Mouse (Mus musculus) frontal cortex, postnatal 14 days (tissue): ENCODE data around the gene Il12rb2.

Experiments used
- DNase-seq, 2 experiments: peaks; one replicate each; pipeline ENCODE4 v3.0.0; 2022; ENCODE audit warnings: low spot score in 2 of 2

The Il12rb2 gene

DNA sequence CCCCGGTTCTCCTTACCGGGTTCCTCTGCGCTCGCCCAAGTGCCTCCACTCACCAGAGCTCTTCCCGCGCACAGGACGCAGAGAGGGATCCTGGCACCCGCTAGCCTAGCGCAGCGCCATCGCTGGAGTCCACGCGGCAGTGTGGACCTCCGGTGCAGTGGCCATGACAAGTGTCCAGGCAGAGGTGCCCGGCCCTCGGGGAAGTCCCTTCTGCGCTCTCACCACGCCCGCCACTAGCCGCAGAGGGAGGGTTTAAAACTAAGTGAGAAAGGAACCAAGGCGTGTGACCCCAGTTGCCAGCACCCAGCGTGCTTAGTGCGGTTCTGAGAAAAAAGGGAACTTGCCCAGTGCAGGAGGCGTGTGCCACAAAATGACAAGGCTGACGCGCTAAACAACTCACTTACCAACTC, at the start of gene Il12rb2:
TSS of gene Il12rb2 (minus strand) at position 207 of the 410 bp plus-strand sequence.
- DNase-seq = no peak

DNA sequence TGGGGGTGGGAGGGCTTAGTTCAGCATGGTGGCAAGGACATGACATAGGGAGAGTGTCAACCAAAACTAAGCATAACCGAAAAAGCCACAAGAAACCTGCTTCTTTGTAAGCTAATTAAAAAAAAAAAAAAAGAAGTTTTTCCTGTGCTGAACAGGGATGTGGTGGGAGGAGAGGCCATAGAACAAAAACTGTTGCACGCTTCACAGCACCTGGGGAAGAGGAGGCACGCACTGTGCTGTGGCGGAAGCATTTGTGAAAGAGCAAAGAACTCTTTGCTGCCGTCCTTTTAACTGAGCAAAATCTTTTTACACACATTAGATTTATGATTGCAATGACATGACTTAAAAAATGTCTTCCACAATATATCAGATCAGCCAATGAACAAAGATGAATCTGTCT, 45.8 kb upstream of the Il12rb2 start:
- DNase-seq = no peak

DNA sequence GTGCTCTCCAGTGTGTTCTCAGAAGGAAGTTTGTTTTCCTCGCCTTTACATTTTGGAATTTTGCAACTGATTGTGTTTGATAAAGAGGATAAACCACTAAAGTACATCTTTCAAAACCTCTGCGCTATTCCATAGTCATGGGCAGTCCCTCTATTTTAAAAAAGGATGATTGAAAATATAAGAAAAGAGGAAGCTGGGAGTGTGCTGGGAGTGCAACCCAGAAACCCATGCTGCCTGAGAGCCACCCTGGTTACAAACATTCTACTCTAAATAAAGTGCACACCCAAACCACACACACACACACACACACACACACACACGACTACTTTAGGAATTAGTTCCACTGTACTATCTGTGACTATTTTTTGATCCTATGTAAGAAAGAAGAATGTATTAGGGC, 40.6 kb upstream of the Il12rb2 start:
- DNase-seq = no peak

DNA sequence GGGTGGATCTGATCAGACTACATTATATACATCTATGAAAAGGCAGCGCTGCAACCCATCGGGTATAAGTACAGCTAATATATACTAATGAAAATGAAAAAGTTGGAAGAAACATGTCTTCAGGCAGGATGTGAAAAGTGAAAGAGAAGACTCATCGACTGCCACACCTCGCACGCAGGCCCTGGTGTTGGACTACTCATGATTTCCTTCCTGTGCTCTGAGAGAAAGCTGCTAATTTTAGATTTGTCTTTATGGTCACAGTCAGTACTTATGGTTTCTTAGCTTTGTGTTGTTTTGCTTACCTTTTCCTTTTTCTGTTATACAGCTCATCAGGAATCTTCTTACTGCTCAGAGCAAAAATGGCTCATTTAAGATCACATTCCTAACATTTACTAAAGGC, 39.3 kb upstream of the Il12rb2 start:
- DNase-seq = no peak

DNA sequence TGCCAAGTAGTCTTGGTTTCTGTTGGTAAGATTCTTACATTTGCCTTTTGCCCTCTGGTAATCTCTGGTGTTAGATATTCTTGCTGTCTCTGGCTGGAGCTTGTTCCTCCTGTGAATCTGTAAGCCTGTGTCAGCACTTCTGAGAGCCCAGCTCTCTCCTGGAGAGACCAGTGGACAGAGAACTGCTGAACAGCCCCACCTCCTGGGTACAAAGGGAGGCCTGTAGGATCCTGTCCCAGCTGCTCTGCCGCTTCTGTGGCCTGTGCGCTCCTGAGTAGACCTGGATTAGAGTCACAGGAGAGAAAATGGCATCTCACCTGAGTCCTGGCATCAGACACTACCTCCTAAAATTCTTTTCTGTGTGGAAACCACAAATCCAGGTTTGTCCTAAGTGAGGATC, 37.4 kb upstream of the Il12rb2 start:
- DNase-seq = no peak

DNA sequence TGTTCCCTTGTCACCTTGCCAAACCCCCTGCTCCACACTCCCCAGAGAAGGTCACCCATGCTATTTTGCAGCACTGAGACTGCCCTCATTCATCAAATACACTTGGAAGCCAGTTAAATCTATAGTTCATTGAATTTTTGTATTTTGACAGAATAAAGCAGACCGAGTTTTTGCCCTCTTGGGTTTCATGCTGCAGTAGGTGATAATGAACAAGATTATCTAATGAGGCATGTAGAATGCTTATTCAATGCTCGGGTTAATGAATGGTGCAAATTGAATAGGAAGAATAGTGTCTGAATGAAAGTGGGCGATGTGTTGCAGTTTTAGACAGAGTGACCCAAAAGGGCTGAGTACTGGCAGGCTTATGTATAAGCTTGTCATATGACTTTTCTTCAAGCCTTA, 29.3 kb upstream of the Il12rb2 start:
- no peak for DNase-seq

DNA sequence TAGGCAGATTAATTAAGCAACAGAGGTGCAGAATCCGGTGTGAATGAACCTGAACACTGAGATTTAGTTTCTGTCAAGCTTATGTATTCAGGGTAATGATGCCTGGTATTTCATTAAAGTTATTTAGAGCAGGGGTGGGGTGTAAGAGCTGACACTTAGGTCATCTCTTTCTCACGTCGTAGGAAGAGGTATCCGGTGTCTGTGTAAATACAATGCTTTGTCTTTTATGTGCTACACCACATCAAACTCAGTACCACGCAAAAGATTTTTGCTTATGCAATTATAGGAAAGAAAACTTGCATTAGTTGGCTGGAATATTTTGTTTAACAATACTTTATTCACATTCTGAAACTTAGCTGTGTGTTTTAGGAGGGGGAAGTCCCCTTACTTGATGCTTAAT, 23.6 kb upstream of the Il12rb2 start:
- no peak for DNase-seq

DNA sequence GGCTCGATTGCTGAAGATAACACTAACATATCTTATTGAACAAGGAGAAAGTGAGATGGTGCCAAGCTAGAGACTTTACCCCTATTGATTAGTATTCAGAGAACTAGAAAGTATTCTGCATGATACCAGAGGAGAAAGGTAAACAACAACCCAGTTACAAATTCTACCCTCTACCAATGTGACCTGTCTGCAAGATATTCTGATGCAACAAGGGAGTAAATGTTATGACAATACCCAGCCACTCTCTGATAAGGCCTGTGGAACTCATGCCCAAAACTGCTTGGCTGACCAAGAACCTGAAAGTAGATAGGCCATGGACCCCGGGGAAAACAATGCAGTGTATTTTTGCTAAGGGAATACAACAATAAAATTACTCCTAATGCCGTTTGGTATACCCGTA, 10.2 kb downstream of the Il12rb2 start:
- DNase-seq = no peak

DNA sequence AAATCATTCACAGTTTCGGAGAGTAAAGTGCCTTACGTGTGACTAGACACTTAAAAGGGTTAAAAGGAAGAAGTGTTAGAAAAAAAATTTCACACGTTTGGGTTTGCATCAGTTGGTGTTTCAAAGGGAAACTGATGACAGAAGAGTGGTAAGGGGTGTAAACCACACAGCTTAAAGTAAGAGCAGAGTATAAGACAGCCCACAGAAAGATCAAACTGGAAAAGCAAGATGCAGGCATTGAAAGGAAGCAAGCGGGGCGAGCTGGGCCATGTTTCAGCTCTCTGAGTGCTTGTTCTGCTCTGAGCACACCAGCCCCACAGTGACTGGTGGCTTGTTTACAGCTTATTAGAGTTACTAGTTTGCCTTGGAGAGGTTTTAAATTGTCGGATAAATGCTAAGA, 27.9 kb downstream of the Il12rb2 start:
- DNase-seq = no peak

DNA sequence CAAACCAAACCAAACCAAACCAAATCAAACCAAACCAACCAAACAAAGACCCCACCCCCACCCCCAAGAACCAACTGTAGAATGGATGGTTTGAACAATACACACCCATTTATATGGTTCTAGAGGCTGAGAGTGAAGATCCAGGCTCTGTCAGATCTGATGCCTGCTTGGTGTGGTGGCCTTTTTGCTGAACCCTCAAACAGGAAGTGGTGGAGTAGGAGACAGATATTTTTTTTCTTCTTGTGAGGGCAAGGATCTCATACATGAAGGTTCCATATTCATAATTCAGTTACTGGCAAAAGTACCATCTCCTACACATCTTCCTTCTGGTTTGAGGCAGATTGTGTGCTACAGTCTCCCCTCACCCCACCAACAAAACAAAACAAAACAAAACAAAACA, 36.5 kb downstream of the Il12rb2 start:
- DNase-seq = no peak

DNA sequence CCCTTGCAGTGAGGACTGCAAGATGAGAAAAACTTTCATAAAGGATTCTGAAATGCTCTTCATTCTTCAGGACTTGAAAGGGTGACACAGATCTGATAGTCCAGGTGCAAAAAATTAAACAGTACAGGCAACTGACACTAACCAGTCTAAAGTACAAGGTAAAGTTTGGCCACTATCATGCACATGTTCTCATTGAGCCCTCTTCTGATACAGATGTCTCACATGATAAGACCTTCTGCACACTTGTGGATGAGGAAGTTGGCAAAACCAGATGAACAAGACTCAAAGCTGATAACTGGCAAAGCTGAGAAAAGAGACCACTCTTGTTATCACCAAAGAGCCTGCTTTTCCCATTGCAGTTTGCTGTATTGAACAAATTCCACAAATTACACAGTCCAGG, 38.0 kb downstream of the Il12rb2 start:
- DNase-seq = no peak

DNA sequence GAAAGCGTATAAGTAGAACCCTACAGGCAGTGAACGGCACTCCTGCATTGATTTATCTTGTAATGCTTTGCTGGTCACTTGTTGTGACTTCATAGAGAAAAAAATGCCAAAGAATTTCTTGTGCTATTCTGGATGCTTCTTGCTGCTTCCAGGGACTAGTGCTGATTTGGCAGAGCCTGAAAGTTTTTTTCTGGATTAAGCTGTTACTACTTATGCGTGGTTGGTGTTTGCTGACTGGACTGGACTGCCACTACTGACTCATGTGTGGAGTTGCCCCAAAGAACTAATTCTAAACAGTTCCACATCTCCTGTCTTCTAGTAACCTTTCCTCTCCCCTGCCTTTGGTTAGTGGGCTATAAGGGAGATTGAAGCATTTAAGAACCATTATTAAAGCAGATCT, 52.2 kb downstream of the Il12rb2 start:
- DNase-seq = no peak

DNA sequence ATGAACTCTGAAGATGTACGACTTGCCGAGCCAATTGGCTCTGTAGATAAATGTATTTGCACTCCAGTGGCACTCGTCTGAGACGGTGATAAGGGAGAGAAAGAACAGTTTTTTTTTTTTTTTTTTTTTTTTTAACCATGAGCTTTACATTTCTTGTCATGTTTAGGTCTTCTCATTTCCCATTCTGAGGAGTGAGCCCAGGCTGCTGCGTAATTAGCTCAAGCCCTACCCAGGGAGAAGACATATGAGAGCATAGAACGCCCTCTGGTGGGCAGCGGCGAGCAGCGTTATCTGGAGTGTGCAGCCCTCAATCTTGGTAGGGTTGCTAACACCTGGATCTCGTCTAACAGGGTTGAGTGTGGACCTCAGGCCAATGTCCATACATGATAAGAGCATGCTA, 57.5 kb downstream of the Il12rb2 start:
- peak; percentile 33 to 55 for DNase-seq

DNA sequence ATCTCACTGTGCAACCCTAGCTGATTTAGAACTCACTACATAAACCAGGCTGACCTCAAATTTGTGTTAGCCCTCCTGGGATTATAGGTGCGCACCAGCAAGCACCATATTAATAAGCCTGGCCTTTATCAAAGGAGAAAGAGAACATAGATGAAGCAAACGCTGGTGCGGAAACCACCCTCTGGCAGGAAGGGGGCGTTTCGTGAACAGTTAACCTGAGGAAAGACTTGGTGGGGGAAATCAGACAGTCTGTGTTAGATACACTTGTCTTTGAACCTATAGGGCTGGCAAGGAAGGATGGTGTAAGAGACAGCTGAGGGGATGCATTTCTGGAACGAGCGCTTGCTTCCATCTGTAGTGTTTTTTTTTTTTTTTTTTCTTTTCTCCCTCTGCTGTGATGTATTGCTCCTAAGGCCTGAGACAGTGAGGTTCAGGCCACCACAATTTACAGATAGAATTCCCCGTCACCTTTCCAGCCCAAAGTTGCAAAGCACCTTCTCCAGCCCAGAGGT, 58.1 kb downstream of the Il12rb2 start:
- no peak for DNase-seq

DNA sequence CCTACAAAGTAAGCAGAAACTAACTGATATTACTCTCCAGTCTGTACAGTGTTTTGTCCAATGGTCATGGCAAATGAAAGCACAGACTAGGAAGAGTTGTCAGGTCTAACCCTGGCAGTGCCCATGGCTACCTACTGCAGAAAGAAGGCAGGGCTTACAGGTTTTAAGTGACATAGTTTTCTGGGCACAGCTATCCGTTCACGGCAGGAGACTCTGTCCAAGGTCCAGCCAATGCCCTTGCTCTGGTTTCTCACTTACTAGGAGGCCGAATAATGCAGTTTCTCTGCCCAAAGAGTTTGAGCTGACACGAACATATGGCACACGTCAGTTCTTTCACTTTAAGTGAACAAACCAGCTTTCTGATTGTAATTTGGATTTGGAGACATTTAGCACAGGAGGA, 58.9 kb downstream of the Il12rb2 start:
- no peak for DNase-seq

DNA sequence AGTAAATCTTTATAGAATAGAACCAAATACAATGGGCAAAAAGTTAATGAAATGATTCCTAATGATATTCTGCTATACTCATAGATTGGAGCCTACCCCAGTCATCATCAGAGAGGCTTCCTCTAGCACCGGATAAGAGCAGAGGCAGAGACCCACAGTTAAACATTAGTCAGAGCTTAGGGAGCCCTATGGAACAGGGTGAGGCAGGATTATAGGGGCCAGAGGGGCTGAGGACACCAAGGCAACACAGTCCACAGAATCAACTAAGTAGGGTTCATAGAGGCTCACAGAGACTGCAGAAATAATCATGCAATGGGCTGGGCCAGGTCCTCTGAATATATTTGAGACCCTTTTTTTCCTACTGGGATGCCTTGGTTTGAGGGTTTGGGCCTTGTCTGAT, 61.3 kb downstream of the Il12rb2 start:
- no peak for DNase-seq

DNA sequence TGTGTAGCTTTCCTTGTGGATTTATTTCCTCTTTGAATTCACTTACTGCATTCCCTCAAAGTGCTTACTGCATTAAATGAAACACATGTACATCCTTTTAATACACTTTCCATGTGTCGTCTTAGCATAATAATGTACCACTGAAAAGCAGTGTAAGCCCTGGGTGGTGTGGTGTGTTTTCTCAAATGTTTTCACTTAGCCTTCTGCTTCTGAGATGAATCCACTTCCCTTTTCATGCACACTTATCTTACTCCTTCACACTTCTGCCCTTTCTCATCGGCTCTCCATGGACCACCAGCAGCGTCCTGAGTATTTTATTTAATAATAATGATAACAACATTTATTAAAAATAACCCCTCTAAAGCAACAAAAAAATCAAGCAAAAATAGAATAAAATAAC, 66.2 kb downstream of the Il12rb2 start:
- DNase-seq = no peak

DNA sequence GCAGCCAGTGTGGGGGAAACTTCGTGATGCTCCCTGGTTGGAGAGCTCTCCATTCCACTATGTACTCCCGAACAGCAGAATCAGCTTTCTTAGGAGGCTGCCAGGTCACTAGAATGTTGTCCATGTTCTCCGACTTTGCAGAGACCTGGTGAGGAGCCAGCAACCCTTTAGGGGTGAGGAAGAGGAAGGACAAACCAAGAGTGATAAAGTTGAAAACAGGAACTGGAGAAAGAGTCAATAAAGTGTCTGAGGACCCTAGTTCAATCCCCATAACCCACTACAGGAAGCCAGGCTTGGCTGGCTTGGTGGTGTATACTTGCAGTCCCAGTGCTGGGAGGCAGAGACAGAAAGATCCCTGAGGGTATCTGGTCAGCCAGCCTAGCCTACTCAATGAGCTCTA, 67.0 kb downstream of the Il12rb2 start:
- no peak for DNase-seq

DNA sequence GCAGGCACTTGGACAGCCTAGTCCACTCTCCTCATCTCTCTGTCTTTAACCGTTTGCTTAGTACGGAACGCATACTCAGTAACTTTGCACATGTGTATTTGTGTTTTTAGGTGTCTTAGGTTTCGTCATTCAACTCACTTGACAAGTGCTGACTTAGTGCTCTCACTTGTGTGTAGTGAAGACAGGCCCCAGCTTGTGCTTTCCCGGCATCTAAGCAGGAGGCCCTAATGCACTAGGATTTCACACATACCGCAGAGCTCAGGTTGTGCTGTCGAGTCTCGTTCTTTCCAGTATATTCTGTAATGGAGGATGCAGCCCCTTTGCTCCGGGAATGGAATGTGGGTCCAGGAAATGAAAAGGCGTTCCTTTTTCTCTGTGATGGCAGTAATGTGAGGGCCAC, 72.8 kb downstream of the Il12rb2 start:
- no peak for DNase-seq

DNA sequence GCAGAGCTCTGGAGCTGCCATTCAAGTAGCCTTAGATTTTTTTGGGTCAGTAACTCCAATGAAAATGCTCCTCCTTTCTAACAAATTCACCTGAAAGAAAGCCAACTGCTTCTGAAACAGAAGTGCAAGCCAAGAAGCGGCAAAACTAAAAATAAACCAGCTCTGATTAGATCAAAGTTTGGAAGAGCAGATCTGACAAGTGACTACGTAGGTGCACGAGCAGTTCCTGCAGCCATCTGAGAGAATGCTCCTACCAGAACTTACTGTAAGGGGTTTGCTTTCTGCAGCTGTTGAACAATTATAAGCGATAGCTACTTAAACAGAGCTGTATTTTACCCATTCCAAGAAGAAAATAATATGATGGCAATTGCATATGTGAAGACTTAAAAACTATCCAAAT, 73.5 kb downstream of the Il12rb2 start:
- DNase-seq = no peak

DNA sequence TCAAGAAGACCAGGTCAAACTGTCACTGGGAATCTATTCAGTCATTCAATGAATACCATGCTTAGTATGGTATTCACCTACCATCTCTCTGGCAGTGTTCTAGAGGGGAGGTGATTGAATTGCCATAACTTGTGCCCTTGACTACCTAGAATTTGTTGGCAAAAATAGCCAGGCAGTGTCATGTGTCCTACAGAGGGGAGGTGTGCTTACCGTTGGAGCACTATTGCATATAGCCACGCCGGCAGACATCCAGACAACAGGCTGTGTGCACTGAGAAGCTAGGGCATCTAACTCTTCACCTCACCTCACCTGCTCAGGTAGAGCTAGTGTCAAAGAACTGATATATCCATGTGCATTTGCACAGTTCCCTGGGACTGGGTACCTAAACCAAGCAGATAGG, 74.8 kb downstream of the Il12rb2 start:
- no peak for DNase-seq

DNA sequence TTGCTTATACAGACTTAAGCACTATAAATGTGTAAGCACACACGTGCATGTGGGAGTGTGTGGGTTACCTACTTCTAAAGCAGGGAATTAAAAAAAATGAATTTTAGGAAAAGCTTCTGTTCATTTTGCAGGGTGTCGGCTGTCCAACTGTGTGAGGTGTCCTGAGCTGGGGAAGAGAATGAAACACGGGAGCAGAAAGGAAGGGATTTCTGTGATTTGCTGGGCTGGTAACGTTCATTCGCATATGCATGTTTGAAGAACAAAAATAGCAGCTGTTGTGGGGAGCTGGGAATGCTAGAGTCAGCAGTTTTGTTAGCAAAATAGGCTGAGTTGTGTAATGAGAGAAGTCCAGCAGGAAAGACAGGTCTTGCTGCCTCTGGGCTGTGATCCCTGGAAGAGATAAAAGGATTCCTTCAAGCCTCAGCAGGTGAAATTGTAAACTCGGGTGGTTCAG, 75.3 kb downstream of the Il12rb2 start:
- no peak for DNase-seq

DNA sequence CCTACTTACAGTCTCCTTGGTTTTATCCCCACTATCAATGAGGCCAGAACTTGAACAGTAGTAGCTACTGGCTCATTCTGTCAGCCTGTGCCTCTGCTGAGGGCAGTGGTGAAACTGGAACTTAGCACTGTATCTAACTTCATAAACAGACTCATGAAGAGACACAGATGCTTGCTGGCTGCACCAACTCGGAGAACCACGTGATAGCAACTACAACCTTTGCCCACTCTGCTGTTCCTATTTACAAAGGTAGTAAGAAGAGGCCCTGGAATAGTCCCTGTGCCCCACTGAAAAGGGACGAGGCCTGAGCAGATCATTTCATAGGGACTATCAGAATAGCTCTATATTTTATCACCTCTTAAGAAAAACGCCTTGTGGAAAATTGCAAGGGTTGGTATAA, 75.7 kb downstream of the Il12rb2 start:
- no peak for DNase-seq

DNA sequence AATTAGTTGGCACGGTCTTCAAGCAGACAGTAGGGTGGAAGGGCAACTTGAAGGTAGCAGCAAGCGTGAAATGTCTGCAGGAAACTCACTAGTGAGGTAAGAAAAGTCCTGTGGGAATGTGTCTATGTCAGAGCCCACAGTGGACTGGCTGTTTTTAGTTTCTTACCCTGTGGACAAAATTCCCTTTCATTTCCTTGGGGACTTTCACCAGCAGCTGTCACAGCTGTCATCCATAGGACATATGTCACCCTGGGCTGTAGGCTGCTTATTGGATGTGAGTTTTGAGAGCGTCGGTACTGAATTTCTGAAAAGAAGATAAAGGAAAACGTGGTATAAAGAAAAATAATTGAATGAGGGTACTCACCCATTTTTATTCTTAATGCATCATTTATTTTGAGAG, 77.2 kb downstream of the Il12rb2 start:
- DNase-seq = no peak

DNA sequence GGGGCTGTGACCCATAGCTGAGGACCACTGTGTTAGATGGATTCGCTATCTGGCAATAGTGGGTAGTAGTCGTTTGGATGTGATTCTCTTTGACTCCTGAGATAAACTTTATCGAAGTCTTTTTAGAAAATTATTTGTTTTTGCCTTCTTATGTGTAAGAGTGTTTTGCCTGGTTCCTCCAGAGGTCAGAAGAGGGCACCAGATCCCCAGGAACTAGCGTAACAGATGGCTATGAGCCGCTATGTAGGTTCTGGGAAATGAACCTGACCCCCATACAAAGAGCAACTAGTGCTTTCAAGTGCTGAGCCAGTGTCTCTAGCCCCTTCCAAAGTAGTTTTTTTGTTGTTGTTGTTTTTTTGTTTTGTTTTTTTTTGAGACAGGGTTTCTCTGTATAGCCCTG, 79.9 kb downstream of the Il12rb2 start:
- no peak for DNase-seq
